Mouse (Mus musculus): ENCODE results near the gene Nos3. TPM values are rescaled to one million over a fixed set of nuclear protein-coding genes. Genes with fewer than 3 reads are reported as not detected.
A peak's percentile ranks its signal among the peaks of the same experiment; 100 is the strongest.

Gene Nos3
- polyA plus RNA-seq, 1 experiment from 2014 or later = 7.4 TPM

- H3K4me3 ChIP-seq (ENCODE audit: low read depth, low read length) = peak overlapping the region; percentile 60
- peaks cover 38% of the 10 kb centered on the region for H3K4me1 ChIP-seq (replicated peaks; ENCODE audit: control insufficient read depth, insufficient read depth, low read length)
- under 1% methylated on average over 28 of the region's 30 CpGs for WGBS
- no peaks in the 10 kb centered on the region; the same call in 1 of the 2 replicates for H3K36me3 ChIP-seq (ENCODE audit: control insufficient read depth, insufficient read depth, low read length)
- no peaks in the 10 kb centered on the region for H3K9me3 ChIP-seq (ENCODE audit: control insufficient read depth, low read length)
- 0 out of 2 replicates have a peak, but pooled peaks have one; percentile 3 for ATAC-seq (replicated peaks; ENCODE audit: low FRiP score)
- peak overlapping the region; percentile 12; the same call in 1 of the 2 replicates for H3K27ac ChIP-seq (ENCODE audit: low read depth, low read length)
- peaks cover 2% of the 10 kb centered on the region; the same call in 1 of the 2 replicates for H3K27me3 ChIP-seq (ENCODE audit: control insufficient read depth, insufficient read depth, low read length)
- H3K9ac ChIP-seq (ENCODE audit: low read length) = peak overlapping the region; percentile 64
- peak overlapping the region; percentile 77 for H3K4me2 ChIP-seq (ENCODE audit: low read depth, low read length, severe bottlenecking)
- DNase-seq (ENCODE audit: low spot score) = no peak
Measured at GRCm38 (mm10) chr5:24425421-24426036, 60.9 kb downstream of the Nos3 start.

GRCm38 (mm10) chr5:24426037-24426432 lies 61.4 kb downstream of the Nos3 start:
- Histone ChIP-seq H3K4me1 (replicated peaks; ENCODE audit: control insufficient read depth, insufficient read depth, low read length) (peaks cover 38% of the 10 kb centered on the region), H3K9me3 (ENCODE audit: control insufficient read depth, low read length) (no peaks in the 10 kb centered on the region), H3K9ac (ENCODE audit: low read length) (peak overlapping the region; percentile 64; the same call in 1 of the 2 replicates), H3K27me3 (ENCODE audit: control insufficient read depth, insufficient read depth, low read length) (peaks cover 2% of the 10 kb centered on the region; the same call in 1 of the 2 replicates), H3K4me3 (ENCODE audit: low read depth, low read length) (peak overlapping the region; percentile 60), H3K4me2 (ENCODE audit: low read depth, low read length, severe bottlenecking) (peak overlapping the region; percentile 77), H3K27ac (ENCODE audit: low read depth, low read length) (no peak overlapping the region), H3K36me3 (ENCODE audit: control insufficient read depth, insufficient read depth, low read length) (no peaks in the 10 kb centered on the region; the same call in 1 of the 2 replicates)
- ATAC-seq (replicated peaks; ENCODE audit: low FRiP score) (no peak), DNase-seq (ENCODE audit: low spot score) (peak; percentile 63)
- 1% methylated on average over 10 of the region's 10 CpGs for WGBS

DNA sequence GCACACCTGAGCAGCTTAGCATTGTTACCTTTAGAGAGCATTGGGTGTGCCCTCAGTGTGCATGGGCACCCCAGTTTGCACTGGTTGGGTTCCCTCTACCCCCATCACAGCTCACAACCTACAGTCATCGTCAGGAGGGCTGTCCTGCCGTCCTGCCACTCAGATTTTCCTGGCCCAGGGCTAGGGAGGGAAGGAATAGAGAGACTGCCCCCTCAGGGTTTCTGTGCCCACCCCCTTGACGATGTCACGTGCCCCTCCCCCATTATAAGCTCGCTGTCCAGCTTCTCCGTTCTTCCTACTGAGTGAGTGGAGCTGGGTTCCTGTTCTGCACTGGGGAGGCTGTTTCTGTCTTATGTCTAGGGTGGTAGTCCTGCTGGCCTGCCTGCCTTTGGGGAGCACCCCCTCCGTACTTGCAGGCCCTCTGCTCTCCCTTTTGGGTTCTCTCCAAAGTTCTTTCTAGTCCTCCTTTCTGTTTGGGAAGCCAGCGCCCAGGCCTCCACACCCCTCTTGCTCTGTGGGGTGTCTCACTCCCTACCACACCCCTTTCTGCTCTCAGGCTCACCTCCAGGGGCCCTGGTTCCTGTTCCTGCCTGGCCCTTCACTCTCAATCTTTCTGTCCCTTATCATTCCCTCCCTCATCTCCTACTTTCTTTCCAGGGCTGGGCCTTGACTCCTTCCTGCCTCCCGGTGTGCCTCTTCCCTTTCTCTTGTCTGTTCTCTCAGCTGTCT lies 62.1 kb downstream of the Nos3 start:
- H3K27me3 ChIP-seq (ENCODE audit: control insufficient read depth, insufficient read depth, low read length) = peaks cover 2% of the 10 kb centered on the region; the same call in 1 of the 2 replicates
- H3K4me1 ChIP-seq (replicated peaks; ENCODE audit: control insufficient read depth, insufficient read depth, low read length) = peaks cover 38% of the 10 kb centered on the region
- peaks cover 3% of the 10 kb centered on the region; the same call in 1 of the 2 replicates for H3K36me3 ChIP-seq (ENCODE audit: control insufficient read depth, insufficient read depth, low read length)
- ATAC-seq (replicated peaks; ENCODE audit: low FRiP score) (no peak), DNase-seq (ENCODE audit: low spot score) (no peak)
- peak overlapping the region; percentile 64 for H3K9ac ChIP-seq (ENCODE audit: low read length)
- H3K27ac ChIP-seq (ENCODE audit: low read depth, low read length) = no peak overlapping the region
- peak overlapping the region; percentile 60; the same call in 1 of the 2 replicates for H3K4me3 ChIP-seq (ENCODE audit: low read depth, low read length)
- H3K4me2 ChIP-seq (ENCODE audit: low read depth, low read length, severe bottlenecking) = peak overlapping the region; percentile 77
- 6% methylated on average over 9 of the region's 9 CpGs for WGBS
- H3K9me3 ChIP-seq (ENCODE audit: control insufficient read depth, low read length) = no peaks in the 10 kb centered on the region

DNA sequence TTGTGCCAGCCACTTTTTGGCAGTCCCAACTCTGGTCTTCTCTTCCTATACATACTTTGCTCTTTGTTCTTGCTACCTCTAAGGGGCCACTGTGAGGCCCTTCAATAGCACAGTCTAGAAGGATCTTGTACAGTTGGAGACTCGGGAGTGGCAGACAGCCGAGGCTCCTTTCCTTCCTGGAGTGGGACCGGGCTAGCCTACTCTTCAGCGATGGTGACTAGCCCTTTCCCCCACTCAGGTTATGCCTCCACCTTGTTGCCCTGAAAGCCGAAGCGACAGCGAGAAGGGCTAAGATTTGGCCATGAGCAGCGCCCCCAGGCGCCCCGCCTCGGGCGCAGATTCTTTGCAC lies 62.6 kb downstream of the Nos3 start:
- no peak overlapping the region for H3K27ac ChIP-seq (ENCODE audit: low read depth, low read length)
- H3K27me3 ChIP-seq (ENCODE audit: control insufficient read depth, insufficient read depth, low read length) = peaks cover 2% of the 10 kb centered on the region; the same call in 1 of the 2 replicates
- no peaks in the 10 kb centered on the region for H3K9me3 ChIP-seq (ENCODE audit: control insufficient read depth, low read length)
- 14% methylated on average over 12 of the region's 12 CpGs for WGBS
- peak overlapping the region; percentile 77; the same call in 1 of the 2 replicates for H3K4me2 ChIP-seq (ENCODE audit: low read depth, low read length, severe bottlenecking)
- ATAC-seq (replicated peaks; ENCODE audit: low FRiP score) (no peak), DNase-seq (ENCODE audit: low spot score) (no peak)
- H3K9ac ChIP-seq (ENCODE audit: low read length) = peak overlapping the region; percentile 10
- peaks cover 3% of the 10 kb centered on the region; the same call in 1 of the 2 replicates for H3K36me3 ChIP-seq (ENCODE audit: control insufficient read depth, insufficient read depth, low read length)
- no peak overlapping the region for H3K4me3 ChIP-seq (ENCODE audit: low read depth, low read length)
- peaks cover 37% of the 10 kb centered on the region for H3K4me1 ChIP-seq (replicated peaks; ENCODE audit: control insufficient read depth, insufficient read depth, low read length)

GRCm38 (mm10) chr5:24427981-24428402 lies 63.4 kb downstream of the Nos3 start:
- ATAC-seq (replicated peaks; ENCODE audit: low FRiP score) (no peak), DNase-seq (ENCODE audit: low spot score) (no peak)
- Histone ChIP-seq H3K27me3 (ENCODE audit: control insufficient read depth, insufficient read depth, low read length) (peaks cover 2% of the 10 kb centered on the region; the same call in 1 of the 2 replicates), H3K4me1 (replicated peaks; ENCODE audit: control insufficient read depth, insufficient read depth, low read length) (peaks cover 35% of the 10 kb centered on the region), H3K4me3 (ENCODE audit: low read depth, low read length) (peak overlapping the region; percentile 7; the same call in 1 of the 2 replicates), H3K36me3 (ENCODE audit: control insufficient read depth, insufficient read depth, low read length) (peaks cover 3% of the 10 kb centered on the region; the same call in 1 of the 2 replicates), H3K4me2 (ENCODE audit: low read depth, low read length, severe bottlenecking) (0 out of 2 replicates have a peak overlapping the region, but pooled peaks have one; percentile 21), H3K9ac (ENCODE audit: low read length) (no peak overlapping the region), H3K27ac (ENCODE audit: low read depth, low read length) (no peak overlapping the region), H3K9me3 (ENCODE audit: control insufficient read depth, low read length) (no peaks in the 10 kb centered on the region)
- WGBS = 4% methylated on average over 15 of the region's 15 CpGs

- H3K27ac ChIP-seq (ENCODE audit: low read depth, low read length) = no peak overlapping the region
Measured at GRCm38 (mm10) chr5:24428596-24428995, 64.0 kb downstream of the Nos3 start.

DNA sequence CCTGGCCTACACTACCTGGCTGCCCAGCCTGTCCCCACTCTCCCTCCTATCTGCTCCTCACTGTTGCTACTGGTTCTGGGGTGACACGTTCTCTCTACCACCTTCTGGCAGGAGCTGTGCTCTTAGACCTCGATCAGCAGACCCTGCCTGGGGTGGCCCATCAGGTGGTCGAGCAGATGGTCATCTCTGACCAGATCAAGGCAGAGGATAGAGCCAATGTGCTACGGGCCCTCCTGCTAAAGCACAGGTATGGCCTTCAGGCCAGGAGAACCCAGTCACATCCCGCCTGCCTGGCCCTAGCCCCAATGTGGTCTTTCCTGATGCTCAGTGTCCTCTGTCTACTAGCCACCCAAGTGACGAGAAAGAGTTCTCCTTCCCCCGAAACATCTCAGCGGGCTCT lies 69.4 kb downstream of the Nos3 start:
- H3K9me3 ChIP-seq (ENCODE audit: control insufficient read depth, low read length) = no peaks in the 10 kb centered on the region
- H3K4me1 ChIP-seq (replicated peaks; ENCODE audit: control insufficient read depth, insufficient read depth, low read length) = no peaks in the 10 kb centered on the region
- DNase-seq (ENCODE audit: low spot score) = no peak
- H3K9ac ChIP-seq (ENCODE audit: low read length) = no peak overlapping the region
- ATAC-seq (replicated peaks; ENCODE audit: low FRiP score) = no peak
- H3K27ac ChIP-seq (ENCODE audit: low read depth, low read length) = no peak overlapping the region
- peaks cover 3% of the 10 kb centered on the region; the same call in 1 of the 2 replicates for H3K36me3 ChIP-seq (ENCODE audit: control insufficient read depth, insufficient read depth, low read length)
- H3K4me2 ChIP-seq (ENCODE audit: low read depth, low read length, severe bottlenecking) = no peak overlapping the region
- 91% methylated on average over 8 of the region's 8 CpGs for WGBS
- H3K27me3 ChIP-seq (ENCODE audit: control insufficient read depth, insufficient read depth, low read length) = no peaks in the 10 kb centered on the region
- no peak overlapping the region for H3K4me3 ChIP-seq (ENCODE audit: low read depth, low read length)

More at GRCm38 (mm10) chr5:24428596-24428995, 64.0 kb downstream of the Nos3 start:
- ATAC-seq (replicated peaks; ENCODE audit: low FRiP score) = no peak
- H3K4me2 ChIP-seq (ENCODE audit: low read depth, low read length, severe bottlenecking) = no peak overlapping the region
- H3K36me3 ChIP-seq (ENCODE audit: control insufficient read depth, insufficient read depth, low read length) = peaks cover 3% of the 10 kb centered on the region; the same call in 1 of the 2 replicates
- H3K9ac ChIP-seq (ENCODE audit: low read length) = no peak overlapping the region
- WGBS = 14% methylated on average over 8 of the region's 9 CpGs
- peaks cover 2% of the 10 kb centered on the region; the same call in 1 of the 2 replicates for H3K27me3 ChIP-seq (ENCODE audit: control insufficient read depth, insufficient read depth, low read length)
- DNase-seq (ENCODE audit: low spot score) = no peak
- H3K4me1 ChIP-seq (replicated peaks; ENCODE audit: control insufficient read depth, insufficient read depth, low read length) = peaks cover 35% of the 10 kb centered on the region
- no peak overlapping the region for H3K4me3 ChIP-seq (ENCODE audit: low read depth, low read length)
- no peaks in the 10 kb centered on the region for H3K9me3 ChIP-seq (ENCODE audit: control insufficient read depth, low read length)

Measured in forebrain, embryonic 11.5 days (tissue).